Mouse (Mus musculus) WW6 (cell line): ENCODE data around the gene Pecam1.
A peak's percentile ranks its signal among the peaks of the same experiment; 100 is the strongest.
"Not testable (repeated sequence)": the region's sequence is repeated elsewhere in the genome, so short reads cannot be mapped to it uniquely, and the experiment has no call there.

Experiments used
- DNase-seq: peaks from one replicate; pipeline ENCODE4 v3.0.0-alpha.2; 2013; ENCODE audit warnings: low read depth, low spot score

Gene Pecam1

GRCm38 (mm10) chr11:106627692-106628091 lies 122.7 kb downstream of the Pecam1 start:
- no peak for DNase-seq

GRCm38 (mm10) chr11:106625577-106625976 lies 124.9 kb downstream of the Pecam1 start:
- no peak for DNase-seq

- DNase-seq, result no peak
These were observed 126.8 kb downstream of the Pecam1 start for GRCm38 (mm10) chr11:106623629-106624028.

- no peak for DNase-seq
These were observed 128.4 kb downstream of the Pecam1 start for GRCm38 (mm10) chr11:106622056-106622455.

GRCm38 (mm10) chr11:106618768-106619167 lies 131.7 kb downstream of the Pecam1 start:
- not testable (repeated sequence) for DNase-seq

GRCm38 (mm10) chr11:106617821-106618580 lies 132.4 kb downstream of the Pecam1 start:
- DNase-seq, result no peak

GRCm38 (mm10) chr11:106615561-106615960 lies 134.9 kb downstream of the Pecam1 start:
- DNase-seq, result no peak

- DNase-seq, result no peak
These were observed 136.1 kb downstream of the Pecam1 start for GRCm38 (mm10) chr11:106614339-106614645.

GRCm38 (mm10) chr11:106613638-106614338 lies 136.6 kb downstream of the Pecam1 start:
- DNase-seq, result no peak

- peak; percentile 91 for DNase-seq
These were observed 137.3 kb downstream of the Pecam1 start, which contains the start of gene Tex2 for GRCm38 (mm10) chr11:106612961-106613637. TSS of gene Tex2 (minus strand) at chr11:106613423.

- no peak for DNase-seq
These were observed 138.0 kb downstream of the Pecam1 start for GRCm38 (mm10) chr11:106612209-106612960.

- no peak for DNase-seq
These were observed 140.7 kb downstream of the Pecam1 start for GRCm38 (mm10) chr11:106609731-106610130.

GRCm38 (mm10) chr11:106607316-106607715 lies 143.1 kb downstream of the Pecam1 start:
- DNase-seq, result no peak

GRCm38 (mm10) chr11:106606042-106606441 lies 144.4 kb downstream of the Pecam1 start:
- DNase-seq, result no peak
